ENCODE assay signal across 8 mouse cellular contexts in the genomic region with DNA sequence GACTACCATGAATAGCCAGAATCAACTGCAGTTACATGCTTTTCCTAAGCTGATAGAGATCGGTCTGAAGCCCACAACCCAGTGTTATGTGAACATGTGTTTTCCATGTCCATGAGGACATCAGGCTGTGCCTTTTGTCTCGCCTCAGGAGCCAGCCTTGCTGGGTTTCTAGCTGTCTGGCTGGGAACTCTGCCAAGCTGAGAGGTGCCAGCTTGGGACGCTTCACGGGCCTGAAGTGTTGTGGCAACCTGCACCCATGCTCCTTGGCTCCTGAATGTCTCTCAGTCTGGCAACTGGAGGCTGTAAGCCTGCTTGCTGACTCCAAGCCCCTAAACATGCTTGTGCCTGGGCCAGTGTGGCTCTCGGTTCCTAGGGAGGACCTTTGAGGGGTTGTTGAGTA. TPM values are rescaled to one million over a fixed set of nuclear protein-coding genes. Genes with fewer than 3 reads are reported as not detected.
DNase-seq lines count a peak whose midpoint lies in the region; ATAC-seq and TF ChIP-seq lines count a peak whose summit lies in the region.
"Had no signal": no experiment of that assay in that cellular context is flagged by ENCODE, and none has a peak within 500 bp of the region (broad histone marks: within the 10 kb centered on the region; RNA-seq: fewer than 3 reads in every experiment).

No protein-coding gene starts in this region.

- POLR2A ChIA-PET in Patski (lab: Charles Lee), result no interaction called here

- no peak overlapping the region for H3K27ac ChIP-seq in hindbrain, postnatal 0 days
- H3K27ac ChIP-seq in hindbrain, embryonic 12.5 days, result no peak overlapping the region
- no peak overlapping the region for H3K27ac ChIP-seq in heart, embryonic 16.5 days (ENCODE audit: low read length)

- no peak for TF ChIP-seq CTCF in hindbrain, postnatal 0 days (IDR thresholded peaks at IDR 0.05; ENCODE audit: low read depth)
- TF ChIP-seq CTCF in Patski (IDR thresholded peaks at IDR 0.05), result no peak

- no peaks in the 10 kb centered on the region for H3K36me3 ChIP-seq in hindbrain, postnatal 0 days (ENCODE audit: insufficient read depth, low read length)
- no peaks in the 10 kb centered on the region for H3K36me3 ChIP-seq in hindbrain, embryonic 12.5 days
- no peaks in the 10 kb centered on the region for H3K36me3 ChIP-seq in heart, embryonic 16.5 days (ENCODE audit: control insufficient read depth, insufficient read depth)

- peak; percentile 77 for ATAC-seq in hindbrain, postnatal 0 days
- ATAC-seq in hindbrain, embryonic 12.5 days (ENCODE audit: low FRiP score), result no peak
- peak; percentile 82 for ATAC-seq in Patski
- ATAC-seq in heart, embryonic 16.5 days (replicated peaks; ENCODE audit: extremely low read depth, insufficient read depth, low FRiP score), result peak; percentile 52; the same call in 1 of the 2 replicates

- peak; percentile 81 for DNase-seq in hindbrain, postnatal 0 days (ENCODE audit: low spot score)
- DNase-seq in Patski (ENCODE audit: low read depth, low spot score), result no peak
- peak; percentile 80 to 82 for DNase-seq in cerebellum, adult 18-20 months
- DNase-seq in urinary bladder, adult 2 months (ENCODE audit: low spot score), result no peak
- DNase-seq in yolk sac, embryonic 10.5 days (ENCODE audit: low spot score), result no peak

- no peak overlapping the region for H3K9ac ChIP-seq in hindbrain, postnatal 0 days (replicated peaks; ENCODE audit: low read length)
- no peak overlapping the region for H3K9ac ChIP-seq in hindbrain, embryonic 12.5 days
- no peak overlapping the region for H3K9ac ChIP-seq in heart, embryonic 16.5 days (ENCODE audit: low read length)

- 0 out of 2 replicates have a peak, but pooled peaks cover 5% of the 10 kb centered on the region for H3K4me1 ChIP-seq in hindbrain, postnatal 0 days (ENCODE audit: insufficient read depth, low read length)
- H3K4me1 ChIP-seq in hindbrain, embryonic 12.5 days, result peaks cover 7% of the 10 kb centered on the region; the same call in 1 of the 2 replicates
- peaks cover 4% of the 10 kb centered on the region for H3K4me1 ChIP-seq in heart, embryonic 16.5 days (ENCODE audit: control insufficient read depth, insufficient read depth, low read length)

- CTCF ChIA-PET in Patski (lab: Charles Lee), result interaction anchor here (0.9 to 1.2 kb wide), 3 partner anchors 11 to 15 kb away, joined by 3 read pairs; no protein-coding TSS in a partner anchor

- WGBS in hindbrain, postnatal 0 days, result 38% methylated on average over 5 of the region's 5 CpGs
- WGBS in hindbrain, embryonic 12.5 days, result 83% methylated on average over 5 of the region's 5 CpGs
- WGBS in heart, embryonic 16.5 days, result 45% methylated on average over 5 of the region's 5 CpGs

- in situ Hi-C loops in Patski (cut with MboI; ENCODE audit: low pct_unique_long_range_greater_than_20kb), result no loop called here

- no peaks in the 10 kb centered on the region for H3K27me3 ChIP-seq in hindbrain, postnatal 0 days (ENCODE audit: insufficient read depth, low read length)
- no peaks in the 10 kb centered on the region for H3K27me3 ChIP-seq in hindbrain, embryonic 12.5 days
- H3K27me3 ChIP-seq in Patski, result no peaks in the 10 kb centered on the region
- H3K27me3 ChIP-seq in heart, embryonic 16.5 days (ENCODE audit: control insufficient read depth, insufficient read depth, low read length), result no peaks in the 10 kb centered on the region

- no peak overlapping the region for H3K4me2 ChIP-seq in hindbrain, postnatal 0 days (ENCODE audit: low read depth, low read length)
- H3K4me2 ChIP-seq in hindbrain, embryonic 12.5 days (replicated peaks), result no peak overlapping the region
- no peak overlapping the region for H3K4me2 ChIP-seq in heart, embryonic 16.5 days (ENCODE audit: low read depth, low read length)
- H3K4me2 ChIP-seq: midbrain, embryonic 11.5 days had no signal

- H3K9me3 ChIP-seq in hindbrain, postnatal 0 days (ENCODE audit: low read length), result no peaks in the 10 kb centered on the region
- no peaks in the 10 kb centered on the region for H3K9me3 ChIP-seq in hindbrain, embryonic 12.5 days (replicated peaks)
- no peaks in the 10 kb centered on the region for H3K9me3 ChIP-seq in heart, embryonic 16.5 days (replicated peaks; ENCODE audit: control insufficient read depth, low read length)

- H3K4me3 ChIP-seq in hindbrain, postnatal 0 days (ENCODE audit: low read length), result no peak overlapping the region
- no peak overlapping the region for H3K4me3 ChIP-seq in hindbrain, embryonic 12.5 days
- no peak overlapping the region for H3K4me3 ChIP-seq in heart, embryonic 16.5 days (ENCODE audit: low read length)

RNA-seq across cellular contexts. Expression of gene 3110009E18Rik, which starts 21.6 kb away (rescaled TPM):
- 2.2 and 2.5 TPM in 2 replicates for total RNA-seq in hindbrain, postnatal 0 days (2014; rRNA removed)
- 10.7 and 15.2 TPM in 2 replicates for polyA plus RNA-seq in hindbrain, postnatal 0 days (2015; fragmentation: Nextera tagmentation; extraction: Ambion mirVana)
- 17.0 and 22.6 TPM in 2 replicates for polyA plus RNA-seq in hindbrain, embryonic 12.5 days (2016; fragmentation: Nextera tagmentation; extraction: Ambion mirVana)
- 10.6 TPM for polyA plus RNA-seq in Patski (2021)
- 8.1 and 11.7 TPM in 2 replicates for polyA plus RNA-seq in heart, embryonic 16.5 days (2015; fragmentation: Nextera tagmentation; extraction: Ambion mirVana)
- polyA plus RNA-seq in urinary bladder, adult 2 months (2012; rRNA removed), result 8.1 and 9.5 TPM in 2 replicates

RNA-seq across cellular contexts. Expression of gene Dbi, which starts 21.7 kb away (rescaled TPM):
- total RNA-seq in hindbrain, postnatal 0 days (2014; rRNA removed), result 529 and 602 TPM in 2 replicates
- 2,773 and 3,206 TPM in 2 replicates for polyA plus RNA-seq in hindbrain, postnatal 0 days (2015; fragmentation: Nextera tagmentation; extraction: Ambion mirVana)
- 582 and 680 TPM in 2 replicates for polyA plus RNA-seq in hindbrain, embryonic 12.5 days (2016; fragmentation: Nextera tagmentation; extraction: Ambion mirVana)
- 680 TPM for polyA plus RNA-seq in Patski (2021)
- 676 and 692 TPM in 2 replicates for polyA plus RNA-seq in heart, embryonic 16.5 days (2015; fragmentation: Nextera tagmentation; extraction: Ambion mirVana)
- polyA plus RNA-seq in urinary bladder, adult 2 months (2012; rRNA removed), result 364 and 515 TPM in 2 replicates

Comparison
In these comparisons a context has a peak if more than half of its experiments do, and no peak if none do; other contexts are left out.
1. DNase-seq: peak in hindbrain, postnatal 0 days (single experiment) and cerebellum, adult 18-20 months (2 of 2); none in Patski (single experiment), urinary bladder, adult 2 months (single experiment) and yolk sac, embryonic 10.5 days (single experiment).